Mouse (Mus musculus): ENCODE results near the gene Cep19. TPM values are rescaled to one million over a fixed set of nuclear protein-coding genes. Genes with fewer than 3 reads are reported as not detected.

Cep19 gene
- polyA plus RNA-seq (2012; rRNA removed) = 19.4 and 23.4 TPM in 2 replicates

GRCm38 (mm10) chr16:32099638-32100150 is at the start of gene Cep19, which contains the start of gene Pigx:
Gene Cep19, plus strand, starts transcription at chr16:32099800.
Gene Pigx, minus strand, starts transcription at chr16:32099740.

GRCm38 (mm10) chr16:32078991-32079511 is 20.5 kb upstream of the Cep19 start, which contains the start of gene Pak2:
Gene Pak2, minus strand, starts transcription at chr16:32079342.

Other genes with a start within 250 kb of the Cep19 start
- 0.03 TPM in 1 of 2 replicates, not detected in the other for gene Meltf, start 221.0 kb upstream of the Cep19 start, polyA plus RNA-seq (2012; rRNA removed)
- 3.1 and 4.2 TPM in 2 replicates for gene Pigz, start 165.9 kb upstream of the Cep19 start, polyA plus RNA-seq (2012; rRNA removed)
- gene 0610012G03Rik, start 151.3 kb upstream of the Cep19 start, polyA plus RNA-seq (2012; rRNA removed) = 134 and 165 TPM in 2 replicates
- 2.5 and 3.4 TPM in 2 replicates for gene Ncbp2, start 151.3 kb upstream of the Cep19 start, polyA plus RNA-seq (2012; rRNA removed)
- 2.5 and 2.6 TPM in 2 replicates for gene Senp5, start 96.5 kb upstream of the Cep19 start, polyA plus RNA-seq (2012; rRNA removed)
- 11.4 and 13.4 TPM in 2 replicates for gene Pak2, start 20.5 kb upstream of the Cep19 start, polyA plus RNA-seq (2012; rRNA removed)
- 43.4 and 53.6 TPM in 2 replicates for gene Pigx, start 60 bp upstream of the Cep19 start, polyA plus RNA-seq (2012; rRNA removed)
- 9.7 and 10.0 TPM in 2 replicates for gene Nrros, start 65.8 kb downstream of the Cep19 start, polyA plus RNA-seq (2012; rRNA removed)
- not detected in 2 replicates for gene Bex6, start 80.0 kb downstream of the Cep19 start, polyA plus RNA-seq (2012; rRNA removed)
- 4.0 and 4.5 TPM in 2 replicates for gene Fbxo45, start 147.4 kb downstream of the Cep19 start, polyA plus RNA-seq (2012; rRNA removed)
- gene Wdr53, start 147.4 kb downstream of the Cep19 start, polyA plus RNA-seq (2012; rRNA removed) = 3.0 and 3.3 TPM in 2 replicates
- not detected in 2 replicates for gene Smco1, start 171.7 kb downstream of the Cep19 start, polyA plus RNA-seq (2012; rRNA removed)
- 8.0 and 10.4 TPM in 2 replicates for gene Rnf168, start 177.7 kb downstream of the Cep19 start, polyA plus RNA-seq (2012; rRNA removed)
- gene Ubxn7, start 232.5 kb downstream of the Cep19 start, polyA plus RNA-seq (2012; rRNA removed) = 5.5 and 7.8 TPM in 2 replicates